Mouse (Mus musculus) midbrain, embryonic 12.5 days (tissue): ENCODE measurements at regions not wholly inside any gene's neighbourhood (a gene's known extent, or its start where the extent isn't known, plus 50 kb on each side); places are given as distances from the start of the nearest gene placed in this dataset.

Experiments
- ATAC-seq: fragments of 200-750 bp; cut with Nextera tagmentation; 2 replicates; pipeline ENCODE4 v1.8.0; 2017; ENCODE audit warnings: low read depth, moderate TSS enrichment, moderate library complexity; ENCODE audit not compliant: low FRiP score
- H3K27ac ChIP-seq: fragments of 300-500 bp; sonication (generic); replicated peaks from 2 replicates; pipeline ENCODE4 v1.5.1; 2016; ENCODE audit warnings: mild to moderate bottlenecking
- H3K27me3 ChIP-seq: fragments of 300-500 bp; sonication (generic); 2 replicates; pipeline ENCODE4 v1.6.1; 2016; ENCODE audit warnings: mild to moderate bottlenecking
- H3K36me3 ChIP-seq: fragments of 300-500 bp; sonication (generic); 2 replicates; pipeline ENCODE4 v1.6.1; 2016
- H3K4me1 ChIP-seq: fragments of 300-500 bp; sonication (generic); 2 replicates; pipeline ENCODE4 v1.6.1; 2016
- H3K4me2 ChIP-seq: fragments of 300-500 bp; sonication (generic); replicated peaks from 2 replicates; pipeline ENCODE4 v1.6.1; 2016; ENCODE audit warnings: mild to moderate bottlenecking, moderate library complexity
- H3K4me3 ChIP-seq: fragments of 300-500 bp; sonication (generic); 2 replicates; pipeline ENCODE4 v1.5.1; 2016; ENCODE audit warnings: mild to moderate bottlenecking
- H3K9ac ChIP-seq: fragments of 300-500 bp; sonication (generic); replicated peaks from 2 replicates; pipeline ENCODE4 v1.6.1; 2016; ENCODE audit warnings: mild to moderate bottlenecking, moderate library complexity
- H3K9me3 ChIP-seq: fragments of 300-500 bp; sonication (generic); 2 replicates; pipeline ENCODE4 v1.6.1; 2016; ENCODE audit warnings: mild to moderate bottlenecking
- WGBS: fragments of 180-500 bp; shearing (Covaris S2); methylation state at CpG from one replicate; pipeline ENCODE4 v1.1.7; 2016; 5-methylcytosine and 5-hydroxymethylcytosine counted together

GRCm38 (mm10) chr16:87645526-87646434 lies 53.0 kb upstream of the Bach1 start:
- Histone ChIP-seq H3K27ac (0 out of 2 replicates have a peak overlapping the region, but pooled peaks have one; percentile 1), H3K4me2 (no peak overlapping the region), H3K4me1 (peaks cover 6% of the 10 kb centered on the region; the same call in 1 of the 2 replicates), H3K9me3 (no peaks in the 10 kb centered on the region), H3K36me3 (no peaks in the 10 kb centered on the region), H3K4me3 (no peak overlapping the region), H3K27me3 (no peaks in the 10 kb centered on the region), H3K9ac (no peak overlapping the region)
- 60% methylated on average over 12 of the region's 12 CpGs for WGBS
- peak; percentile 79 for ATAC-seq

- Histone ChIP-seq H3K36me3 (no peaks in the 10 kb centered on the region), H3K4me2 (no peak overlapping the region), H3K9me3 (no peaks in the 10 kb centered on the region), H3K27me3 (no peaks in the 10 kb centered on the region), H3K4me1 (peaks cover 6% of the 10 kb centered on the region; the same call in 1 of the 2 replicates), H3K4me3 (no peak overlapping the region), H3K27ac (no peak overlapping the region), H3K9ac (no peak overlapping the region)
- WGBS = 79% methylated on average over 9 of the region's 9 CpGs
- peak; percentile 53; the same call in 1 of the 2 replicates for ATAC-seq
Measured at GRCm38 (mm10) chr16:87646435-87647062, 52.2 kb upstream of the Bach1 start.
